Mouse (Mus musculus) lung, embryonic 14.5 days (tissue): ENCODE results near the gene Kcnmb4. TPM values are rescaled to one million over a fixed set of nuclear protein-coding genes. Genes with fewer than 3 reads are reported as not detected.
A peak's percentile ranks its signal among the peaks of the same experiment; 100 is the strongest.

Experiments
- ATAC-seq: fragments of 200-750 bp; cut with Nextera tagmentation; 2 replicates; pipeline ENCODE4 v1.8.0; 2017; ENCODE audit warnings: mild to moderate bottlenecking, moderate TSS enrichment, moderate library complexity; ENCODE audit not compliant: insufficient read depth
- DNase-seq: peaks from one replicate; pipeline ENCODE4 v3.0.0-alpha.2; 2015
- H3K27ac ChIP-seq: fragments of 300-500 bp; sonication (generic); 2 replicates; pipeline ENCODE4 v1.5.1; 2014; ENCODE audit warnings: low read depth, mild to moderate bottlenecking, moderate library complexity
- H3K27me3 ChIP-seq: fragments of 300-500 bp; sonication (generic); 2 replicates; pipeline ENCODE4 v1.6.1; 2014; ENCODE audit warnings: low read length, control low read depth; ENCODE audit not compliant: insufficient read depth
- H3K36me3 ChIP-seq: fragments of 300-500 bp; sonication (generic); 2 replicates; pipeline ENCODE4 v1.6.1; 2014; ENCODE audit warnings: control low read depth; ENCODE audit not compliant: insufficient read depth
- H3K4me1 ChIP-seq: fragments of 300-500 bp; sonication (generic); 2 replicates; pipeline ENCODE4 v1.6.1; 2014; ENCODE audit warnings: antibody characterized with exemption, control low read depth; ENCODE audit not compliant: insufficient read depth
- H3K4me2 ChIP-seq: fragments of 300-500 bp; sonication (generic); 2 replicates; pipeline ENCODE4 v1.6.1; 2014; ENCODE audit warnings: mild to moderate bottlenecking
- H3K4me3 ChIP-seq: fragments of 300-500 bp; sonication (generic); 2 replicates; pipeline ENCODE4 v1.5.1; 2014; ENCODE audit warnings: low read depth, low read length
- H3K9ac ChIP-seq: fragments of 300-500 bp; sonication (generic); 2 replicates; pipeline ENCODE4 v1.6.1; 2014
- H3K9me3 ChIP-seq: fragments of 300-500 bp; sonication (generic); 2 replicates; pipeline ENCODE4 v1.6.1; 2016; ENCODE audit warnings: low read depth, low read length, control low read depth
- CTCF ChIP-seq: IDR thresholded peaks from 2 replicates; pipeline ENCODE4 v1.5.1; 2016; ENCODE audit warnings: antibody characterized with exemption, low read depth
- WGBS: fragments of 180-500 bp; shearing (Covaris S2); extraction: QIAGEN DNeasy Blood & Tissue Kit; methylation state at CpG from one replicate; pipeline ENCODE4 v1.1.7; 2014; 5-methylcytosine and 5-hydroxymethylcytosine counted together
- polyA plus RNA-seq: library from polyadenylated mRNA; unstranded; fragments of >200 nt; fragmentation: Nextera tagmentation; extraction: Ambion mirVana; gene quantifications from 2 replicates; pipeline ENCODE4 v1.2.1, GENCODE M21; 2014

The Kcnmb4 gene
- polyA plus RNA-seq, 1 experiment from 2014 or later, result 4.6 TPM

GRCm38 (mm10) chr10:116440088-116440487, 33.6 kb downstream of the Kcnmb4 start:
- no peak overlapping the region for H3K4me3 ChIP-seq
- peaks cover 4% of the 10 kb centered on the region; the same call in 1 of the 2 replicates for H3K9me3 ChIP-seq
- no peak overlapping the region for H3K9ac ChIP-seq
- H3K27me3 ChIP-seq, result no peaks in the 10 kb centered on the region
- no peak for TF ChIP-seq CTCF
- H3K27ac ChIP-seq, result no peak overlapping the region
- no peaks in the 10 kb centered on the region for H3K4me1 ChIP-seq
- no peaks in the 10 kb centered on the region for H3K36me3 ChIP-seq
- WGBS, result 79% methylated on average over 10 of the region's 10 CpGs
- DNase-seq, result no peak
- no peak overlapping the region for H3K4me2 ChIP-seq
- no peak for ATAC-seq

GRCm38 (mm10) chr10:116435455-116435854, 38.2 kb downstream of the Kcnmb4 start:
- no peak for TF ChIP-seq CTCF
- H3K4me3 ChIP-seq, result no peak overlapping the region
- H3K4me1 ChIP-seq, result no peaks in the 10 kb centered on the region
- peaks cover 4% of the 10 kb centered on the region; the same call in 1 of the 2 replicates for H3K9me3 ChIP-seq
- H3K27me3 ChIP-seq, result no peaks in the 10 kb centered on the region
- no peak overlapping the region for H3K4me2 ChIP-seq
- 73% methylated on average over 12 of the region's 12 CpGs for WGBS
- H3K27ac ChIP-seq, result no peak overlapping the region
- H3K9ac ChIP-seq, result no peak overlapping the region
- H3K36me3 ChIP-seq, result no peaks in the 10 kb centered on the region
- ATAC-seq (no peak), DNase-seq (peak; percentile 19)

- Histone ChIP-seq H3K27ac (no peak overlapping the region), H3K4me2 (no peak overlapping the region), H3K4me3 (no peak overlapping the region), H3K9me3 (no peaks in the 10 kb centered on the region), H3K4me1 (no peaks in the 10 kb centered on the region), H3K9ac (no peak overlapping the region), H3K36me3 (no peaks in the 10 kb centered on the region), H3K27me3 (no peaks in the 10 kb centered on the region)
- 74% methylated on average over 7 of the region's 7 CpGs for WGBS
- DNase-seq, result no peak
- TF ChIP-seq CTCF, result no peak
- no peak for ATAC-seq
These were observed 41.3 kb downstream of the Kcnmb4 start for GRCm38 (mm10) chr10:116432421-116432820.

- no peaks in the 10 kb centered on the region for H3K27me3 ChIP-seq
- H3K4me2 ChIP-seq, result no peak overlapping the region
- no peaks in the 10 kb centered on the region for H3K4me1 ChIP-seq
- no peak overlapping the region for H3K9ac ChIP-seq
- no peaks in the 10 kb centered on the region for H3K36me3 ChIP-seq
- 87% methylated on average over 26 of the region's 26 CpGs for WGBS
- no peak overlapping the region for H3K27ac ChIP-seq
- no peak for TF ChIP-seq CTCF
- DNase-seq (no peak), ATAC-seq (no peak)
- H3K9me3 ChIP-seq, result no peaks in the 10 kb centered on the region
- no peak overlapping the region for H3K4me3 ChIP-seq
These were observed 45.5 kb downstream of the Kcnmb4 start for GRCm38 (mm10) chr10:116428026-116428780.

- no peak overlapping the region for H3K9ac ChIP-seq
- H3K27ac ChIP-seq, result no peak overlapping the region
- no peaks in the 10 kb centered on the region for H3K27me3 ChIP-seq
- no peaks in the 10 kb centered on the region for H3K36me3 ChIP-seq
- TF ChIP-seq CTCF, result no peak
- H3K4me2 ChIP-seq, result no peak overlapping the region
- DNase-seq, result no peak
- no peaks in the 10 kb centered on the region for H3K4me1 ChIP-seq
- H3K9me3 ChIP-seq, result no peaks in the 10 kb centered on the region
- WGBS, result 84% methylated on average over 7 of the region's 7 CpGs
- no peak overlapping the region for H3K4me3 ChIP-seq
- ATAC-seq, result no peak
These were observed 47.5 kb downstream of the Kcnmb4 start for GRCm38 (mm10) chr10:116426176-116426575.

GRCm38 (mm10) chr10:116424921-116425320, 48.8 kb downstream of the Kcnmb4 start:
- Histone ChIP-seq H3K4me1 (no peaks in the 10 kb centered on the region), H3K4me2 (no peak overlapping the region), H3K4me3 (no peak overlapping the region), H3K27ac (no peak overlapping the region), H3K9me3 (no peaks in the 10 kb centered on the region), H3K27me3 (no peaks in the 10 kb centered on the region), H3K9ac (no peak overlapping the region), H3K36me3 (no peaks in the 10 kb centered on the region)
- no peak for DNase-seq
- ATAC-seq, result no peak
- 76% methylated on average over 6 of the region's 6 CpGs for WGBS
- no peak for TF ChIP-seq CTCF

- Histone ChIP-seq H3K4me2 (no peak overlapping the region), H3K27me3 (no peaks in the 10 kb centered on the region), H3K4me1 (no peaks in the 10 kb centered on the region), H3K9ac (no peak overlapping the region), H3K36me3 (no peaks in the 10 kb centered on the region), H3K9me3 (no peaks in the 10 kb centered on the region), H3K27ac (no peak overlapping the region), H3K4me3 (no peak overlapping the region)
- no peak for TF ChIP-seq CTCF
- 87% methylated on average over 2 of the region's 2 CpGs for WGBS
- ATAC-seq, result no peak
- no peak for DNase-seq
These were observed 51.1 kb downstream of the Kcnmb4 start for GRCm38 (mm10) chr10:116422551-116422950.
